Mouse (Mus musculus) retina, embryonic 14.5 days (tissue): ENCODE results near the gene Fbxl15.

Experiments
- DNase-seq: peaks from one replicate; pipeline ENCODE4 v3.0.0-alpha.2; 2015; ENCODE audit warnings: low spot score

Fbxl15 gene

DNA sequence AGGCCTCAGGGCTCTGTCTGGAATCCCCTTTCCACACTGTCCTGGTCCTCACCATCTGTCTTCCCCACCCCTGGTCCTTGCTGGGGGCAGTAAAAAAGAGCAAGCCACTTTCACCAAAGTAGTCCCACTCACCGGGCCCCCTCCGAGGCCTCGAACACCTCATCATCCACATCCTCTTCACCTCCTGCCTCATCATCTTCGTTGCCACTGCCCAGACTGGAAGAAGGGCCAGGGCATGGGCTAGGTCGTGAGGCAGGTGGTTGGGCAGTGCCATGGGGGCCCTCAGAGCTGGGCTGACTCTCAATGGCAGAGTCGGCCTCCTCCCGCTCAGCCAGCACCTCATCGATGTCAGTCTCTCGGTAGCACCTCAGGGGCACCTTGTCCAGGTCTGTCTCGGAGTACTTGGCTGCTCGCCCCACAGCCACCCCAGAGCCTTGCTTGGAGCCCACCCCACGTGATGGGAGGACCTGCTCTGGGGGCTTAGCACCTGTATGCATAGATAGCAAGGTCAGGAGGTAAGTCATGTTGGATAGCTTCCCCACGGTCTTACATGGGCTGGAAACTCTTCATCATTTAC is 4.9 kb upstream of the Fbxl15 start:
- no peak for DNase-seq

DNA sequence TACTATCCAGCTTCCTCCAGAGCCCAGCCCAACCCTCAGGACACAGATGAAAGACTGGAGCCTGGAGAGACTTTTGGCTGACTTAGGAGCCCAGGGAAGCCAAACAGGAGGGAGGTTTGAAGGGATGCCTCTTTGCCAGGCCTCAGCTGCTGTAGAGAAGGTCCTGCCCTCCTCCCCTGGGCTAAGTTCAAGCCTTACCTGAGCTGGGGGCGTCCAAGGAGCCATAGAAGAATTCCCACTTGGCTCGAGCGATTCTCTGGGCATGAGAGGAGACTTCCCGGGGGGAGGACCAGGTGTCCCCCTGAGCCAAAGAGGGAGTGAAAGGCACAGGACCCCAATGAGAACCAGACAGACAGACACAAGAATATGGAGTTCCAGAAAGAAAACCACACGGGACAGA is 4.3 kb upstream of the Fbxl15 start:
- DNase-seq = no peak

DNA sequence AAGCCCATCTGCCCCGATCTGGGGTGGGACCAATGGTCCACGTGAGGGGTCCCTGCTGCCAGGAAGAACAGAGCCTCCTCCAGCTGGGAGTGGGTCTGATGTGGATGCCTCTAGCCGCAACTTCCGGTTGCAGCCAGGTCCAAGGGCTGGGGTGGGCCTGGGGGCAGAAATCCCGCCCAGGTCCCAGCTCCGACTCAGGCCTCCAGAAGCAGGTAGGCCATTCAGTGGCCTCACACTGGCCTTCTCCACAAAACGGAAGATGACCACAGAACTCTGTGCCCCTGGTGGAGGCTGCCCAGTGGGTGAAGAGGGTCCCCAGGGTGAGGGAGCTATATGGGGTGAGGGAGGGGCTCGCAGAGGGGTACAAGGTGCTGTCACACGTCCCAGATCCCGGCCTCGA is 3.6 kb upstream of the Fbxl15 start:
- no peak for DNase-seq

DNA sequence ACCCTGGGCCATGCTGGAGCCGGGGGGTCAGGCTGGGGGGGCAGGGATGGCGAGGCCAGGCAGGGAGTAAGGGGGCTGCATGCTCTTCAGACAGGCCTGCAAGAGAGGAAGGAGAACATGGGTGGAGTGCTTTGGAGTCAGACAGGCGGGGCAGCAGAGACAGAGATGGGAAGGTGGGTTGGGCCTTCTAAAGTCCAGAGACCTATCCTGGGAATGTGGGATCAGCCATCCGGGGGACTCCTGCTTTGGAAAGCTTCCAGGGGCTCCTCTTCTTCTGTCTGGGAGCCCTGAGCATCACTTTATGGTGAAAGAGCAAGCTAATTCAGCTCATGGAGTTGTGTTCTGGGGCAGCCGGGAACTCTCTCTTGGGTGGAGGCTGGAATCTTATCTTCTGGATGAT is 3.1 kb upstream of the Fbxl15 start:
- no peak for DNase-seq

DNA sequence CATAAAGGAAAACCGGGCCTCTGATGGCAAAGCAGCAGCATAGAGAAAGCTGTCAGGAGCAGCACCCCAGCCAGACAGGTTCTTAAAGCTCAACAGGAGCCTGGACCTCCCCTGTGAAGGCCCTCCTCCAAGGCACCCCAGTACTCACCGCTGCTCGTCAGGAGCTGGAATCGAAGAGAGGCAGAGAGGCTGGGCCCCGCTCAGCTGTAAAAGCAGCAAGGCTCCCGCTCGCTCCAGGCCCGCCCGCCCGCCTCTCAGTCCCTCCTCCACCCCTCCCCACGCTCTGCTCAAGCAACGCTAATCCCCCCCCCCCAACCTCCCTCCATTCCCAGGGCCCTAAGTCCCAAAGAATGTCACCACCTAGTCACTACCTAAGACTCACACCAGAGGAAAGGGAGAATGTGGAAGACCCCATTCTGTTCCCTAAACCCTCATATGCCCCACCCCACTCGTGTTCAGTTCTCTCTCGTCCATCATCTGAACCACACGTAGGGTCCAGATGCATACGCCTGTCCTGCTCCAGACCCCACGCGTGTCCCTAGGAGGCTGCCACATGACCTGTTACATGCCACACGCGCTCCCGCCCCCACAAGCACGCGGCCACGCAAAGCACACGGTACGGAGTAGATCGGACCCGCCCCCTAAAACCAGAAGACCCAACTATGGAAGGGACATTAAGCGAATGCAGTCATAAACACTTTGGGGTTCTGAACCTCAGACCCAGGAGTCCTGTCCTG is 1.8 kb upstream of the Fbxl15 start:
- no peak for DNase-seq

DNA sequence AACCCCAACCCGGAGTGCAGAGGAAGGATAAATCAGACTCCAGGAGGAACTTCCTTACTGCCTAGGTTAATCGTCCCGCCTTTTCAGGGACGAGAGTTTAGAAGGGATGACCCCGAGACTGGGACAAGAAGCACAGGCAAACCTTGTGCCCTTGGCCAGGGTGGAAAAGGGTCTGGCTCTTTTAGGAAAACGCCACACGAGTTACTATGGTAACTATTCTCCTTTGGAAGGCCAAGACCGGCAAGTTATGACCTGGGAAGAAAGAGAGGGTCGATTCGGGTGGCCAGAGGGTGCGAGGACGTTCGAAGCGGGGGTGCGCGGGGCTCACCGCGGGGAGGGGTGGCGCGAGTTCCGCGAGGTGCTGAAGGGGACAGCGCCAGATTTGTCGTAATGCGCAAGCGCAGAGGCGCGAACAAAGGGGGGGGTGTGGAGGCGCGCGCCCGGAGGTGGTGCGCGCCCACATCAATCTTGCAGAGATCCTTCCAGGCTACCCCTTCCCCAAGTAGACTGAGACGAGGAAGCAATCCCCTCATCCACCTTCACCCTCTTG is 1.2 kb upstream of the Fbxl15 start, which contains the start of gene Psd:
Gene Psd, minus strand, starts transcription at position 401 of the 550 bp plus-strand sequence.
- DNase-seq = peak; percentile 64

DNA sequence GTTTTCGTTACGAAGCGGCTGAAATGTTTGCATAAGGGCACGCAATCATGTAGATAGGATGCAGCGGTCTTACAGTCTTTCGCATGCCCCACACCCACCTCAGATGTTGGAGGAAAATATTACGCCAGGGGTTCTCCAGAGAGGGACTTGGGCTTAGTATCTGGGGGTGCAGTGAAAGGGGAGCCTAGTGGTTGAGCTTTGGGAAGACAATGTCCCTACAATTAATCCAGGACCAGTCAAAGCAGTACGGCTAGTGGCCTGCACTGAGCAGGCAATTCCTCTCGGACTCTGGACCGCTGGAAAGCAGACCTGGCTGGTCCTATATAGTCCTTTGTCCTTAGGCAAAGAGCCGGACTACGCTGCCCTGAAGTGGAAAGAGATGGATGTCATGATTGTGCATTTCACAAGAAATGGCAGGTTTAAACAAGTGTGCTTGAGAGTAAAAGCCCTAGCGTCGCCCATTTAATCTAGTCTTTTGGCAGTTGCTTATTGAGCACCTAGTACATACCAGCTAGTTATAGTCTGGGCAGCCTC is 386 bp upstream of the Fbxl15 start:
- DNase-seq = no peak

DNA sequence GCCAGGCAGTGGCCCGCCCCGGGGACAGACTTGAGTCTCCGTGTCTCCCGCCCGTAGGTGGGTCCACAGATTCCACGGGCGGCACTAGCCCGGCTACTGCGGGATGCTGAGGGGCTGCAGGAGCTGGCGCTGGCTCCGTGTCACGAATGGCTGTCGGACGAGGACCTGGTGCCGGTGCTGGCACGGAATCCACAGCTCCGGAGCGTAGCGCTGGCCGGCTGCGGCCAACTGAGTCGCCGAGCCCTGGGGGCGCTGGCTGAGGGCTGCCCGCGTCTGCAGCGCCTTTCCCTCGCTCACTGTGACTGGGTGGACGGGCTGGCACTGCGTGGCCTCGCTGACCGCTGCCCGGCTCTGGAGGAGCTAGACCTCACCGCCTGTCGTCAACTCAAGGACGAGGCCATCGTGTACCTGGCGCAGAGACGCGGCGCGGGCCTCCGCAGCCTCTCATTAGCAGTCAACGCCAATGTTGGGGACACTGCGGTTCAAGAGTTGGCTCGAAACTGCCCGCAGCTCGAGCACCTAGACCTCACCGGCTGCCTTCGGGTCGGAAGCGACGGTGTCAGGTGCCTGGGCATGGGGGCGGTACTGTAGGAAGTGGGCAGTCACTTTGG is 1.2 kb downstream of the Fbxl15 start:
- no peak for DNase-seq

DNA sequence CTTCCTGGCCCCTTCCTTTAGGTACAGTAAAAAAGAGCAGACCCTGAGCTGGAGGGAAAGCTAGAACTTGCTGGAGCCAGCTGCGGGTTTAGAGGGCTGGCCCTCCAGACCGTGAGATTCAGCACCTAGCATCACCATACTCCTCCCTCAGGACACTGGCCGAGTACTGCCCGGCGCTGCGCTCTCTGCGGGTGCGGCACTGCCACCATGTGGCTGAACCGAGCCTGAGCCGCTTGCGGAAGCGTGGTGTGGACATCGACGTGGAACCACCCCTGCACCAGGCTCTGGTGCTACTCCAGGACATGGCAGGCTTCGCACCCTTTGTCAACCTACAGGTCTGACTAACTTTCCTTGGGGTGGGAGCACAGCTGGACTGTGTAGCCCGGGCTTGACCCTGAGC is 2.0 kb downstream of the Fbxl15 start:
- peak; percentile 86 for DNase-seq

DNA sequence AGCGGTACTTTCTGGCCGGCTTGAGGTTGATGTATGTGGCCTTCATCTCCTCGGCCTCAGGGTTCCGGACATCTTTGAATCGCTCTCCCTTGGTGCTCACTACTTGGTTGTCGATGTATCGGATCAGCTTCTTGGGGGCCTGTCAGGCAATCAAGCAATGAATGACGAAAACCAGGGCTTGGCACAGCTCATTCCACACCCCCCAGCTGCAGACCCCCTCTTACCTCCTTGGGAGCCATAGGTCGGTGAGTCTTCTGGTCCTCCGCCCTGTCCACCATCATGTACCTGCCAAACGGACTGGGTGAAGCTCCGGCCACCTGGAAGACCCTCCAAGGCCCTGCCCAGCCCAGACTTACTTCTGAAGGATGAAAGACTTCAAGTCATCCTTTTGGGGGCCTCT is 2.7 kb downstream of the Fbxl15 start:
- DNase-seq = no peak

DNA sequence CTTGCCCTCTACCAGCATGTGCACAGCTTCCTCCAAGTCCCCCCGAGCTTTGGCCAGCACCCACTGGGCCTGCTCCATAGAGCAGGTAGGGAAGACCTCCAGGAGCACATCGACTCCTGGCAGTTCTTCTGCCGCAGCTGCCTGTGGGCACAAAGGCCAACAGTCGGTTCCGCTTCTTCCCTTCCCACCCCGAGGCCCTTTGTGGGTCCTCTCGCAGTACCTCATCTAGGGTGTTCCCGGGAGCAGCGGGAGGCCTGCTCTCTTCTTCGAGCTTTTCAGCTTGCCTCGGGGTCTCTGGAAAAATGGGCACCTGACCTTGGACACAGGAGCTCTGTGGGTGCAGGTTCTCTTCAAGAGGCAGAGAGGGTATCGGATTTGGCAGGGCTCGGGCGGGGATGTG is 3.3 kb downstream of the Fbxl15 start:
- no peak for DNase-seq

DNA sequence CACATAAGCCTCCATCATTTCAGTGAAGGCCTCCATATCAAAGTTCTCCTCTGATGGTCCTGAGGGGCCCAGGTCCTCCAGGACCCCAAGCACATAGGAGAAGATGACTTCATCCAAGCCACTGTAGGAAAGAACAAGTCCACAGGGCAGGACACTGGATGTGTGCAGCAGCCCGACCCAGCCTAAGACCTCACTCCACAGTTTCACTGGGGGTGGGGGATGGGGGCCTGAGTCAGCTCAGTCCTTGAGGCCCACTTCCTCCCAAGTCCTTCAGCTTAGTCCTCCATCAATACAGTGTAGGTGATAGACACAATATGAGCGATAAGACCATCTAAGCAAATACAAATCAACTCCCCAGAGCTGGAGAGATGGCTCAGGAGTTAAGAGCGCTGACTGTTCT is 4.0 kb downstream of the Fbxl15 start:
- DNase-seq = no peak

DNA sequence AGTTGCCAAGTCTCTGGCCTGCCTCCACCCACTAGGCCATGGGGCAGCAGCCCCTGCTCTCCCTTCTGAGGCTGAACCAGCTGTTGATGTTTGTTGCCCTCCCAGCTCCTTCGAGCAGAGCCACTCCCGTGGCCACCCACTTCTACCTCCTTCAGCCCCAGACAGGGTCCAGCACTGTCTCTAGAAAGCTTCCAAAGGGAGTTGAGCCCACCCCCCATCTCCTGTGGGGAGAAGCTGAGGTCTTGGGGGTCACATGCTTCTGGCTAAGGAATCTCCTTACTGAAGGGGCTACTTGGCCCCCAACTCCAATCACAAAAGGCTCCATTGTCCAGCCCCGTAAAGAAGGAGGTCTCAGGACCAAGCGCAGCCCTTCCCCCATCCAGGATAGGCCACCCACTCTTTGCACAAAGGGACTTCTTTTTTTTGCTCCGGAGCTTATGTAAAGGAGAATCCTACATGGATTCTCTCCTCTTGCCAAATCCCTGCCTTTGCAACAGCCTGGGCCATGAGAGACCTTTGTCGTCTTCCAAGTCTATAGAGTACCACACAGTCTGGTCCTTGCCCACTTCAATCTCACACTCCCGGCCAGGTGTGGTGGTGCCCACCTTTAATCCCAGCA is 4.8 kb downstream of the Fbxl15 start:
- no peak for DNase-seq

DNA sequence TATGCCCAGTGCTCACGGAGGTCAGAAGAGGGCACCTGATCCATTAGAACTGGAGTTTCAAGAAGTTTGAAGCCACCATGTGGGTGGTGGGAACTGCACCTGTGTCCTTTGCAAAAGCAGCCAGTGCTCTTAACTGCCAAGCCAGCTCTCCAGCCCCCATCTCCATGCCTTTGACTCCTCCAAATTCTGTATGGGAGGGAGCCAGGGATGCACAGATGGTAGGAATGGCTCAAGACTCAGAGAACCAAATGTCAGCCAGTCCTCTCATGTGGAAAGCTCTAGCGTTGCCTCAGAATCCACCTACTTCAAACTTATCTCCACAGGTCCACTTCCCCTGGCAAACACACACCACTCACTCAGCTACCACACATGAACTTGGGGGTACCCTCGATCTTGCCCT is 5.9 kb downstream of the Fbxl15 start:
- DNase-seq = no peak

DNA sequence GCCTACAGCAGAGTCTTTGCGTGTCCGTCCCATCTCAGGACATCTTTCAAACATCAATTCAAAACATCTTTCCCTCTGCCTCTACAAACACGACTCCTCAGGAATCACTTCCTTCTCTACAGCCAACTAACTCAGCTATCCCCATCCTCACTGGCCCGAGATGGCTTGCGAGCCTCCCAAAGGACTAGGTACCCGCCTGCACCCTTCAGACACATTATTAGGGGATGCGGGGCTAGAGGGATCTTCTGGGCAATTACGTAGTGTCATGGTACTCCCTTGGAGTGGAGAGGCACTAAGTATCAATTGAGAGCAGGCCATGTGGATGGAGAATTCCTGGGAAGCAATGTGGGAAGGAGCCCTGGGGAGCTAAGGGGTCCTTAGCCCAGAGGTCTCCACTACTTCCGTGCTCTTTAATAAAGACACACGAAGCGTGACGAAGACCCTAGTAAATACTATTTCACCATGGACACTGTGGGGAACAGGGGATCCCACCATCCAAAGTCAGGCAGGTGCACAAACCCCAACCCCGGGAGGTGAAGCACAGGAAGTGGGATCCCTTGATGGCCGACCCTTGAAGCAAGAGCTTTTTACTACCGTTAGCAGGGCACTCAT is 9.8 kb downstream of the Fbxl15 start:
- no peak for DNase-seq

DNA sequence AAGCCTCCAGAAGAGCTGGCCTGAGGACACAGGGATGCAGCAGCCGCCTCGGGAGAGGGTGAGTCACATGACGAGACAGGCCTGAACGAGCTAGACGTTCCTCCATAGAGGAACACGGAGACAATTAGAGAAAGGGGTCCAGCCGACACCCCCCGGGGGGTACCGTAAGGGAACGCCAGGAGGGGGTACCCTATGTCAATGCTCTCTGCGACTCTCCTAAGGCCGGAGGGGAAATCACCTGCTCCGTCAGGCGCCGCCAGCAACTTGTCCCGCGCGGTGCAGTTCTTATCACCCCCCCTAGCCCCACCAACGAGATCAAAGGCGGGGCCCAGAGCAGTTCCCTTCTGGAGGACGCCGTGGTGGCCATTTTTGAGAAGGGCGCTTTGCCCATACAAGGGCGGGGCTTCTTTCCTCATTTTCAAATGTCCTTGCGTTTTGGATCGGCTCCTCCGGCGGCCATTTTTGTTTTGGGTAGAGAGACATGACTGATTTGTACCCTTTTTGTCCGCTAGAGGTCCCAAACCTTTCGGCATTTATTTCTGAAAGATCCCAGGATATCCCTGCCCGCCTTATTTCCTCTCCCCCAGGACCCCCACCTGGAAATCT is 10.4 kb downstream of the Fbxl15 start, which contains the start of gene Cuedc2:
Gene Cuedc2, minus strand, starts transcription at position 372 of the 606 bp plus-strand sequence.
- DNase-seq = peak; percentile 97

DNA sequence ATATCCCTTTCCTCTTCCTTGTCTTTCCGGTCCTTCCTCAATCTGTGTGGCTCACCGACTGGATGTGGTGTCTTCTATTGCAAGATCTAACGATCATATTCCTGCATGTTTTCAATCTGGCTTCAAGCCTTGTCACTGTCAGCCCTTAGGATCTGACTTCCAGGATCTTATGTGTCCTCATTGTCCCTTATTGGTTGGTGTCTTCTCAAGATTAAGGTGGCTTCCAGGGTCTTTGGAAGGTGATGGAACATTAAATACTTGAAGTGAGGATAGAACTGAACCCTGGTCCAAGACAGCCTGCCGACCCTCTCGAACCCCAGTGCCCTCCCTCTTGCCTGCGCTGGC is 10.9 kb downstream of the Fbxl15 start:
- no peak for DNase-seq

DNA sequence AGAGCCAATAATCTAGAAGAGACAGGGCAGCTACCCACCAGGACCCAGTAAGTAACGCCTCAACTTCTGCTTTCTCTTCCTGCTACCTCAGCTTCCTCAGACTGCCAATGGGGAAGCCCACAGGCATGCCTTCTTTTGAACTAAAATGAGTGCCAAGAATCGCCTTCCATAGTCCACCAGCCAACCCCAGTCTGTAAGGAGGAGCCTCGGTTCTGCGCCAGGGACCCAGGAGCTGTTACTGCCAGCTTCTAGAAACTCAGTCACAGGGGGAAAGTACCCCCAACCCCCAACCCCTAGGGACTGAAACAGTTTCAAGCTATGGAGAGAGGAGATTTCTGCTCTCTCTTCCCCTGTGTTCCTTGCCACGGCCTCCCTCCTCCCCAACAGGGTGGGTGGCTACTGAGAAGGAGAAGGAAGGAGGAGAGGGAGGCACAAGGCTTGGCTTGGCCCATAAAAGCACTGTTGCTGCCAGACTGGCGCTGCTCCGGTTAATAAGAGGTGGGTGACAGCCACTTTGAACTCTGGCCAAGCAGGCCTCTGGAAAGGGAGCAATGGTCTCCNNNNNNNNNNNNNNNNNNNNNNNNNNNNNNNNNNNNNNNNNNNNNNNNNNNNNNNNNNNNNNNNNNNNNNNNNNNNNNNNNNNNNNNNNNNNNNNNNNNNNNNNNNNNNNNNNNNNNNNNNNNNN is 11.4 kb downstream of the Fbxl15 start:
- DNase-seq = no peak

DNA sequence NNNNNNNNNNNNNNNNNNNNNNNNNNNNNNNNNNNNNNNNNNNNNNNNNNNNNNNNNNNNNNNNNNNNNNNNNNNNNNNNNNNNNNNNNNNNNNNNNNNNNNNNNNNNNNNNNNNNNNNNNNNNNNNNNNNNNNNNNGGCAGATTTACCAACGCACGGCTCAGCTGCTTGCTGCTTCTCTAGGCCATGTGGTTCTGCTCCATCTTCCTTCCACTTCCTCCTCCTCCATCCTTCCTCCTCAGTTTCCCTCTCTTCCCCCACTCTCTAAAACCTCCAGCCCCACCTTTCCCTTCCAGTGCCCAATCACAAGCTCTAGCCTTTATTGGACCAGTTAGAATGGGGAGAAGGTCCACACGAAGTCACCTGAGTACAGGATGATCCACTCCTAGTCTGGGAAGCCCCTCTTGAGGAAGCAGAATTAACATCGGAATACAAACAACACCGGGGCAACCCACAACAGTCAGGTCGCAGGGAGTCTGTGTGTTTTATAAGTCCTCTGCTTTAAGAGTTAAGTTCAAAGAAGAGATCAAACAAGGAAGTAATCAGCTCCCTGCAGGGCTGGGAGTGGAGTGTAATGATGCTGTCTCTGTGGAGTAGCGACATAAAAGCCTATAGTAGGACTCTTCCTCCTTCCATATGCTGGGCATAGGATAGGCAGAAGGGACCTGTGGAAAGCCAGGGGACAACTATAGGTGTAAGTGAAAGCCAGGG is 16.9 kb downstream of the Fbxl15 start:
- DNase-seq = no peak

DNA sequence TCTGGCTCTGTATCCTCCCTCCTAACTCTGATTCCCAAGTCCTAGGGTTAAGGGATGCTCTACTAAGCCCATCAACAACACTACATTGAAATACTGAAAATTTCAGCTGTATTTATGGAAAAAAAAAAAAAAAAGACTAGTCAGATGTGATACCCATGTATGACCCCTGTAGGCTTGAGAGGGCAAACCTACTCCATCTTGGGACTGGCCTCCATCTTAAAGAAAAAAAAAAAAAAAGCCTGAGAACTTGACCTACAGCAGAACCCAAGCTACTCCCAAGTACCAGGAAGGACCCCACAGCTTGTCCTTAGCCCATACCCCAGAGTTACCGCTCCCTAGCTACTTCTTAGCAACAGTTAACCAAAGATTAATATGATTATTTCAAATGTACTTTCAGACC is 19.2 kb downstream of the Fbxl15 start:
- DNase-seq = no peak
